Mouse (Mus musculus) heart, postnatal 14 days (tissue): ENCODE data around the gene Sipa1l2. TPM values are rescaled to one million over a fixed set of nuclear protein-coding genes. Genes with fewer than 3 reads are reported as not detected.

ENCODE experiments used
- DNase-seq, 2 experiments: peaks; one replicate each; pipeline ENCODE4 v3.0.0; 2021 to 2022
- intact Hi-C: fragments of 180-260 bp; cut with DNase I; formaldehyde crosslinking; loops from one replicate; pipeline ENCODE4 v1.15.1; 2025
- total RNA-seq, 2 experiments: library from RNA; stranded (reverse); gene quantifications; 2 replicates each; pipeline ENCODE4 v1.2.3; 2021

Sipa1l2 gene
- total RNA-seq, 2 experiments from 2014 or later = 46.6 to 48.3 TPM

DNA sequence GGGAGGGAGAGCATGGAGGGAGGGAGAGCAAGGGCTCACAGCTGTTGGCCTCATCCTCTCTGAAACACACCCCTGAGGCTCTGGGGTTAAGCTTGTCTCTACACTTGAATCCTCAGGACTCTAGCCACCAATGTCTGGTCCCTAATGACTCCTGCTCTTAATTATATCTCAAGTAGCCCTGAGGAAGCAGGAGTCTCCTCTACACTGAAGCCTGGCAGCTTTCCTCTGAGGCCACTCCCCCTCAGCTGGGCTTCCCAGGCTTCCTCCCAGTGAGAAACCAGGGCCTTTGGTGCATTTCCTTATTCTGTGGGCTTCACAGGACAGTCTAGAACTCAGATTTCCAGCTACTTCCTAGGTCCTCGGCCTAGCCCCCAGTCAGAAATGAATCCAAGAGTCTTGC lies 80.9 kb downstream of the Sipa1l2 start:
- intact Hi-C loops = no loop called here
- peak; percentile 56 to 67 for DNase-seq

- no peak for DNase-seq
- intact Hi-C loops = no loop called here
These were observed 83.9 kb downstream of the Sipa1l2 start for GRCm38 (mm10) chr8:125485715-125486114.

DNA sequence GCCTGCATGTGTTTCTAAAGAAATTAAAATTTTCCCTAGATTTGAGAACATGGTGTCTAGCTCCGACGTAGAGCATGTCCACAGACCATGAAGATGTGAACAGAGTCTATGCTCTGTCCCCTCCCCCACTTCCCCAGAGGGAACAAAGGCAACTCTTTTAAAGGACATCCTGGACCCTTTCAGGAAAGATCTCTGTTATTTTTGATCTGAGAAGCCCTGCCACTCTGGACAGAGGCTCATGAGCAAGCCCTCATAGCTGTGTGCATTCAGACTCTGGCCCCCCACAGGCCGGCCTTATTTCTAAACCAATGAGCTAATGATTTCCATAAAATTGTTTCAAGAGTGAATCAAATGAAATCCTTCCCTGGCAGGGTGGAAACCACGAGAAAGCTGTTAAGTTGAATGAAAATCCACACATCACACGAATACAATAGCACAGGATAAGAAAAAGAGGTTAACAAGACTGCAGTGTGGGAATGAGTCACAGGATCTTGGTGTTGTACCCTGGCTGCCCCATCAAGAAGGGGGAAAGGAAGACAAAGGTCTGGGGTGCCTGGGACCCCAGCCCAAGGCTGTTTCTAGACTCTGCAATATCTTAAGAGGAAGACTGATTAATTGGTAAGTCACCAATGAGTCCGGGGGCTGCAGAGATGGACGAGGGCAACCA lies 84.9 kb downstream of the Sipa1l2 start:
- DNase-seq = no peak
- intact Hi-C loops = no loop called here

DNA sequence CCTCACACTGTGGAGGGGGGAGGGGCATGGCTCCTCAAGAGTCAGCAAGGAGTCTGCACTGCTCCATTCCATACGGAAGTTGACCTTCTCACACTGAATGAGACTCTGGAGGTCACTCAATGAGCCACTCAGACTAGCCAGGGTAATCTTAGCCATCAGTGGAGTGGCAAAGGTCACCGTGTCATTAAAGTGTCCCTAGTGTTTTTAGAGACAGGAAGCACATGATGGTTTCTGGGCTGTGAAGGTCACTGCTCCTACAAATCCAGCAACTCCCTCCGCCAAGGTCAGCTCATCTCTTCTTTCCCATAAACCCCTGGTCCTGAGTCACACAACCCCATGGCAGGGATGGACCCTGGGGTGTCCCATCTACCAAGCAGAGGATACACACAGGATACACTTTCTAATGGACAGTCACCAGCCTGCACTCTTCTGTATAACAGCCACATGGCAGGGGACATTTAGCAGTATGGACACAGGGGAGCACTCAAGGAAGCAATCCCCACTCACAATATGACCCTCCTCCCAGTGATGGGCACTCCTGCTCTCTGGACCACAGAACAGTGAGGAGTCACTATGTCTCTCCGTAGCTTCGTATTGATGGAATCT lies 87.0 kb downstream of the Sipa1l2 start:
- DNase-seq = no peak
- intact Hi-C loops = no loop called here

DNA sequence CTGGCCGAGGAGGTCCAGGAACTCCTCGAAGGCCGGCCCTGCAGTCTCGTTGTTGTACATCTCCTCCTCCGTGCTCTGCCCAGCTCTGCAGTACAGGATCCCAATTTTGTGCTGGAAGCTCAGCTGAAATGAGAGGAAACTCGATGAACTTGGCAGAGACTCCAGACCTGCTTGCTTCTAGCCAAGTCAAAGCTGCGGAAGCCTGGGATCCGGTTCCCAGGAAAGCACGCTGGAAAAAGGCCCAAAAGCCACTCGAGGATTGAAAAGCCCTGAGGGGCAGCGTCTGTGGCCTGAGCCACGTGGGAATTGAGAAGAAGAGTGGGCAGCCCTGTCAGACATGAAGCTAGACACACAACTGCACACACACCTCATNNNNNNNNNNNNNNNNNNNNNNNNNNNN lies 94.7 kb downstream of the Sipa1l2 start:
- intact Hi-C loops = loop anchor here (5.0 kb wide), 1 partner anchor 92 kb away; the partner anchor contains the start of gene Sipa1l2
- DNase-seq = peak; percentile 57 to 81

DNA sequence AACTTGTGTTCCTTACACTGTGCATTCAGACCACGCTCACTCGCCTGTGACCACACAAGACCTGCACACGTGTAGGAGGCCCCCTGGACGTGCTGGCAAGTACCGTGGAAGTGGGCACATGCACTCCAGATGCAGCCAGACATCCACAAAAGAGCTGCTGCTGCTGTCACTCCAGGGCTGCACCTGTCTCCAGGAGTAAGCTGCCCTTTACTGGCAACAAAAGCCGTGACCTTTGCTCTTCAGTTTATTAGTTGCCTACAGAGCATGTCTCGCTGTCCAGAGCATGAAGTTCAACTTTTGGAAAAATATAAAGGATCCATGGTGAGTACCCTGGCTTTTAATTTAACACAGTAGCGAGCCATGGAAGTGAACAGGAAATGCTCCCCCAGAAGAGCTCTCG lies 98.2 kb downstream of the Sipa1l2 start:
- intact Hi-C loops = no loop called here
- DNase-seq = no peak

DNA sequence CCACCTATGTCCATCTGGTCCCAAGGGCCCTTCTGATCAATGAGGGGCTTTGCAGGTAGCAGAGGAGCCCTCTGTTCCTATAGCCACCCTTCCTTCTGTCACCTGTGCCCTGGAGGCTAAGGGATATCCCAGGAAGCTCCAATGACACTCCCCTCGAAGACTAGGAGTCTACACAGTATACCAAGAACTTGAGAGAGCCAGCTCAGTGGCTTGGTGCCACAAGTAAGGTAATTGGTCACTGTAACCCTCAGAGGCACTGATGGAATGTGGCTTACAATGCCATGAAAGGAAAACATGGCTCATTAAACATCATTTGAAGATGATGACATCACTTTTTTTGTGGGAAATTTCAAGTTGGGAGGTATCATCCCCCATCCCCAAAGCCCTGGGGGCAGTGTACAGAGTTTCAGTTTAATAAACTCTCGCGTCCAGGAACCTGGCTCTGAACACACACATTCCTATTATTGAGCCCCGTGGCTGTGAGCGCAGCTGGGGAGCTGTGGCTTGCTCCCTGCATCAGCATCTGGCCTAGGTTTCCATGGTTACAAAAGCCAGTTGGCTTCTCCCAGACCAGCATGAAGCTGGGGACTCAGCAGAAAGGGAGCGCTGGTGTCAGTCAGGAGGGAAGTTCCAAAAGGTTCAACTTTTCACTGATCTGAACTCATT lies 104.3 kb downstream of the Sipa1l2 start:
- DNase-seq = peak in 1 of 2 experiments; percentile 32
- intact Hi-C loops = no loop called here

- no peak for DNase-seq
- intact Hi-C loops = loop anchor here (5.0 kb wide), 2 partner anchors 59 to 104 kb away; partner anchors contain the start of gene Sipa1l2
These were observed 106.7 kb downstream of the Sipa1l2 start for GRCm38 (mm10) chr8:125462901-125463300.

GRCm38 (mm10) chr8:125461504-125461903 lies 108.1 kb downstream of the Sipa1l2 start:
- intact Hi-C loops = loop anchor here (5.0 kb wide), 2 partner anchors 61 to 106 kb away; partner anchors contain the start of gene Sipa1l2
- DNase-seq = no peak

- intact Hi-C loops = loop anchor here (5.0 kb wide), 2 partner anchors 62 to 107 kb away; partner anchors contain the start of gene Sipa1l2
- no peak for DNase-seq
These were observed 109.0 kb downstream of the Sipa1l2 start for GRCm38 (mm10) chr8:125460602-125461001.

DNA sequence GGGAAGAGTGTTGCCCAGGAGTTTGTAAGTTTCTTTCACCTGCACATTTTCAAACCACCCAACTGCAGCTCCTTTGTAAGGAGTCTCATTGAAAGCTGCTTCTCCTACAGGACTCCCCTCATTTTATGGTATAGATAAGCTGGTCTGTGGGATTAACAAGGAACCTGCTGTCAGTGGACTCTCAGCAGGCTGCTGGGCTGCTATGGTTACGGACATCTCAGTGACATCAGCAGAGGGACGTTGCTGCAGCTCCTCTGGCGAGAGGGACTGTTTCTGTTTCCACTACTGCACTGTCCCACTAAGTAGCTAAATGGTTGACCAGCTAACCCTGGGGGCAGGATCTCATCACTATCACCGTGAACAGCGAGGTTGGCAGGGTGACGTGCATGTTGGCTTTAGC lies 120.6 kb downstream of the Sipa1l2 start:
- DNase-seq = no peak
- intact Hi-C loops = loop anchor here (5.0 kb wide), 2 partner anchors 102 to 118 kb away; partner anchors contain the start of gene Sipa1l2

- DNase-seq = no peak
- intact Hi-C loops = loop anchor here (5.0 kb wide), 2 partner anchors 100 to 120 kb away; partner anchors contain the start of gene Sipa1l2
These were observed 122.1 kb downstream of the Sipa1l2 start for GRCm38 (mm10) chr8:125447543-125447942.

DNA sequence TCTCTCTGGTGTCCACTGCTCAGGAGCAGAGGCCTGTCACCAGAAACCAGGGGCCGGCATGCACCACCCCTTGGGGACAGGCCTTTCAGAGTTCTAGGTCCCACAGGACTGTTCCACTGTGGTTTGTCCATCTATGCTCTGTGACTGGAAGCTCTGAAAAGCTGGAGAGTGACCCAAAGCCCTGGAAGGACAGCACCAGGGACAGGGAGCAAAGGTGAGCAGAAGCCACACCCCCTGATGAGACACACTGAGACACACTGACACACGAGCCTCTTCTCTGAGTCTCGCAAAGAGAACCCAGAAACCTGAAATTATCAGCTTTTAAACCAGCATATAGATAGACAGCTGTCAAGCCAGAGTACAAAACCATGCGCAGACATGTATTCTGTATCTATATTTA lies 123.4 kb downstream of the Sipa1l2 start:
- intact Hi-C loops = loop anchor here (5.0 kb wide), 2 partner anchors 99 to 121 kb away; partner anchors contain the start of gene Sipa1l2
- no peak for DNase-seq

GRCm38 (mm10) chr8:125445225-125445609 lies 124.4 kb downstream of the Sipa1l2 start:
- DNase-seq = peak; percentile 78 to 82
- intact Hi-C loops = loop anchor here (5.0 kb wide), 2 partner anchors 98 to 122 kb away; partner anchors contain the start of gene Sipa1l2

GRCm38 (mm10) chr8:125444457-125445224 lies 125.0 kb downstream of the Sipa1l2 start:
- peak in 1 of 2 experiments; percentile 44 for DNase-seq
- intact Hi-C loops = loop anchor here (5.0 kb wide), 2 partner anchors 97 to 123 kb away; partner anchors contain the start of gene Sipa1l2

DNA sequence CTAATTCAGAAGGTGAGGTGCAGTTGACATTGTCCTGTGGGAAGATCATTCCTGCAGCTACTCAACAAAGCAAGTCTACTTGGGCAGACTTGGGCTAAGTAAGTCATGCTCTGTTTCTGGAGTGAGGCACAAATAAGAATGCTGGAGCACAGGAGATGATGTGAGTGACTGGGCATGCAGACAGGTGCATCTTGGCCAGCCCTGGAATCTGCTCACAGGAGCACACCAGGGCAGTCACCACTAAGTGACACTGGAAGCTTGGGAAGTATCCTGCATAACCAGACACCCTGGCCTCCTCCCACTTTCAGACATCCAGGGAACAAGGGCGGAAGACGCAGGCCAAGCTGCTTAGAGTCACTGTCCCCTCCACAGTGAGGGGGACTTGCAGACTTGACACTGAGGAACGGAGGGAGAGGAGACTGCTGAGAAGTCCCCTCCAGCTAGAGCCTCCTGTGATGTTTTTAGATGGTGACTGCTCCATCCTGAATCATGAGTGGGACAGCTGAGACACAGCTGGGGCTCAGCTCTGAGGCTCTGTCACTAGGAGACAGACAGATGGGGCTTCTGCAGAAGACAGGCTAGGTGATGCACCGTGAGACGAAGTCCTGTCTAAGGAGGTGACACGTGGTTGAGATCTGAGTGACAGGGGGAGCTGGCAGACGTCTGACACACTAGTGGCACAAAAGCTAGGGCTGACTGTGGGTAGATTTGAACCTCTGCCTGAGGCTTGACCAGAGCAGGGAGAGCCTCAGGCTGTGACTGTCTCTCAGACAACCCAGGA lies 134.1 kb downstream of the Sipa1l2 start:
- intact Hi-C loops = no loop called here
- DNase-seq = no peak

DNA sequence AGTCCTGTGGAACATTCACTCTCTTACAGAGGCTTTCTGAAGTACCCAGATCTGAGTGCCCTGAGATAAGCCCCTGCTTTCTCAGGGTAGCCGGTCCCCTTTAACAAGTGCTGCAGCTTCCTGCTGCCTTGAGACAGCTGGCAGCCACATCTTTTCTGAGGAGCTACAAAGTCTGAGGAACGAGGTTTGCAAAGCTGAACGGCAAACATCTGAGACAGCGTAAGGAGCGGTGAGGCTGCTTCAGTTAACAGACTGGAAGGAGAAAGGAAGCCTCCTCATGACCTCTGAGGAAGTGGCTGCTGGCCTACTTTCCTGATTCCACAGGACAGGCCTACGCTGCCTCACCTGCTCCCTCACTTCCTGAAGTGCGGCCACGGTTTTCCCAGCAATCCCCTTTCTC lies 135.5 kb downstream of the Sipa1l2 start:
- no peak for DNase-seq
- intact Hi-C loops = no loop called here

GRCm38 (mm10) chr8:125431321-125431720 lies 138.3 kb downstream of the Sipa1l2 start:
- DNase-seq = peak; percentile 22 to 74
- intact Hi-C loops = no loop called here

DNA sequence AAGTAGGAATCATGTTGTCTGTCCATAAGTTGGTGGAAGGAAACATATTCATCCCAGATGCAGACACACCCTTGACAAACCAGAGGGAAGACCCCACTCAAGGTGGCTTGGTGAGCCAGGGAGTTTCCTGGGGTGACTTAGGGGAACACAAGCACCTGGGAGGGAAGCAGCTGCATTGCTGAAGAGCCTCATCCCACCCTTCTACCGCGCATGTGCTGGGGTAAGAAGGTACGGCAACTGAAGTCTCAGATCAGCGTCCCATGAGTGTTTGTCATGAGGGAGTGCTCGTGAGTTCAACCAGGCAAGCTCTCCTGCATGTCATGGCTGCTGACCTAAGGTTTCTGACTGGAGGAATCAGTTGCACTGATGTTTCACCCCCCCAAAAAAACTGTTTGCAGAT lies 138.8 kb downstream of the Sipa1l2 start:
- no peak for DNase-seq
- intact Hi-C loops = no loop called here
